Mouse (Mus musculus): ENCODE measurements at regions not wholly inside any gene's neighbourhood (a gene's known extent, or its start where the extent isn't known, plus 50 kb on each side); places are given as distances from the start of the nearest gene placed in this dataset.

GRCm38 (mm10) chr7:110679916-110680315 lies 52.5 kb downstream of the Adm start:
- Histone ChIP-seq H3K4me3 (ENCODE audit: control insufficient read depth, insufficient read depth, low read length) (no peak overlapping the region), H3K4me1 (replicated peaks; ENCODE audit: control insufficient read depth, insufficient read depth, low read length) (no peaks in the 10 kb centered on the region), H3K36me3 (ENCODE audit: control insufficient read depth, insufficient read depth, low read length) (no peaks in the 10 kb centered on the region), H3K27me3 (ENCODE audit: control insufficient read depth, insufficient read depth, low read length) (no peaks in the 10 kb centered on the region), H3K27ac (ENCODE audit: control insufficient read depth, insufficient read depth, low read length) (no peak overlapping the region)
- 42% methylated on average over 1 of the region's 1 CpGs for WGBS
- no peak for DNase-seq
- TF ChIP-seq CTCF (IDR thresholded peaks at IDR 0.05; ENCODE audit: borderline replicate concordance, control insufficient read depth, extremely low read depth, insufficient read depth, low read length, poor library complexity) (no peak), POLR2A (IDR thresholded peaks at IDR 0.05; ENCODE audit: control insufficient read depth, extremely low read depth, insufficient read depth, low read length, poor library complexity) (no peak)

GRCm38 (mm10) chr7:110682911-110683310 lies 55.5 kb downstream of the Adm start:
- TF ChIP-seq POLR2A (IDR thresholded peaks at IDR 0.05; ENCODE audit: control insufficient read depth, extremely low read depth, insufficient read depth, low read length, poor library complexity) (no peak), CTCF (IDR thresholded peaks at IDR 0.05; ENCODE audit: borderline replicate concordance, control insufficient read depth, extremely low read depth, insufficient read depth, low read length, poor library complexity) (no peak)
- Histone ChIP-seq H3K4me1 (replicated peaks; ENCODE audit: control insufficient read depth, insufficient read depth, low read length) (no peaks in the 10 kb centered on the region), H3K4me3 (ENCODE audit: control insufficient read depth, insufficient read depth, low read length) (no peak overlapping the region), H3K27me3 (ENCODE audit: control insufficient read depth, insufficient read depth, low read length) (no peaks in the 10 kb centered on the region), H3K27ac (ENCODE audit: control insufficient read depth, insufficient read depth, low read length) (no peak overlapping the region), H3K36me3 (ENCODE audit: control insufficient read depth, insufficient read depth, low read length) (no peaks in the 10 kb centered on the region)
- WGBS = 94% methylated on average over 4 of the region's 4 CpGs
- DNase-seq = no peak

GRCm38 (mm10) chr7:110688884-110689681 lies 61.6 kb downstream of the Adm start:
- peak overlapping the region; percentile 13 for H3K4me3 ChIP-seq (ENCODE audit: control insufficient read depth, insufficient read depth, low read length)
- peak; percentile 79 for DNase-seq
- peaks cover 9% of the 10 kb centered on the region for H3K4me1 ChIP-seq (replicated peaks; ENCODE audit: control insufficient read depth, insufficient read depth, low read length)
- H3K27ac ChIP-seq (ENCODE audit: control insufficient read depth, insufficient read depth, low read length) = no peak overlapping the region
- no peaks in the 10 kb centered on the region for H3K36me3 ChIP-seq (ENCODE audit: control insufficient read depth, insufficient read depth, low read length)
- no peaks in the 10 kb centered on the region for H3K27me3 ChIP-seq (ENCODE audit: control insufficient read depth, insufficient read depth, low read length)
- no peak for TF ChIP-seq POLR2A (IDR thresholded peaks at IDR 0.05; ENCODE audit: control insufficient read depth, extremely low read depth, insufficient read depth, low read length, poor library complexity)
- TF ChIP-seq CTCF (IDR thresholded peaks at IDR 0.05; ENCODE audit: borderline replicate concordance, control insufficient read depth, extremely low read depth, insufficient read depth, low read length, poor library complexity) = no peak
- 13% methylated on average over 14 of the region's 14 CpGs for WGBS

- peaks cover 9% of the 10 kb centered on the region for H3K4me1 ChIP-seq (replicated peaks; ENCODE audit: control insufficient read depth, insufficient read depth, low read length)
- H3K36me3 ChIP-seq (ENCODE audit: control insufficient read depth, insufficient read depth, low read length) = no peaks in the 10 kb centered on the region
- TF ChIP-seq POLR2A (IDR thresholded peaks at IDR 0.05; ENCODE audit: control insufficient read depth, extremely low read depth, insufficient read depth, low read length, poor library complexity) (no peak), CTCF (IDR thresholded peaks at IDR 0.05; ENCODE audit: borderline replicate concordance, control insufficient read depth, extremely low read depth, insufficient read depth, low read length, poor library complexity) (no peak)
- H3K27me3 ChIP-seq (ENCODE audit: control insufficient read depth, insufficient read depth, low read length) = no peaks in the 10 kb centered on the region
- no peak overlapping the region for H3K27ac ChIP-seq (ENCODE audit: control insufficient read depth, insufficient read depth, low read length)
- WGBS = 97% methylated on average over 2 of the region's 2 CpGs
- DNase-seq = no peak
- no peak overlapping the region for H3K4me3 ChIP-seq (ENCODE audit: control insufficient read depth, insufficient read depth, low read length)
Measured at GRCm38 (mm10) chr7:110690241-110690640, 62.8 kb downstream of the Adm start.

GRCm38 (mm10) chr7:110690856-110691255 lies 63.4 kb downstream of the Adm start:
- no peak for TF ChIP-seq POLR2A (IDR thresholded peaks at IDR 0.05; ENCODE audit: control insufficient read depth, extremely low read depth, insufficient read depth, low read length, poor library complexity)
- TF ChIP-seq CTCF (IDR thresholded peaks at IDR 0.05; ENCODE audit: borderline replicate concordance, control insufficient read depth, extremely low read depth, insufficient read depth, low read length, poor library complexity) = no peak
- DNase-seq = no peak
- Histone ChIP-seq H3K4me3 (ENCODE audit: control insufficient read depth, insufficient read depth, low read length) (no peak overlapping the region), H3K27ac (ENCODE audit: control insufficient read depth, insufficient read depth, low read length) (no peak overlapping the region), H3K36me3 (ENCODE audit: control insufficient read depth, insufficient read depth, low read length) (no peaks in the 10 kb centered on the region), H3K27me3 (ENCODE audit: control insufficient read depth, insufficient read depth, low read length) (no peaks in the 10 kb centered on the region), H3K4me1 (replicated peaks; ENCODE audit: control insufficient read depth, insufficient read depth, low read length) (peaks cover 9% of the 10 kb centered on the region)
- WGBS = 94% methylated on average over 9 of the region's 9 CpGs

- Histone ChIP-seq H3K27me3 (ENCODE audit: control insufficient read depth, insufficient read depth, low read length) (no peaks in the 10 kb centered on the region), H3K4me1 (replicated peaks; ENCODE audit: control insufficient read depth, insufficient read depth, low read length) (peaks cover 4% of the 10 kb centered on the region), H3K36me3 (ENCODE audit: control insufficient read depth, insufficient read depth, low read length) (no peaks in the 10 kb centered on the region), H3K27ac (ENCODE audit: control insufficient read depth, insufficient read depth, low read length) (no peak overlapping the region), H3K4me3 (ENCODE audit: control insufficient read depth, insufficient read depth, low read length) (no peak overlapping the region)
- DNase-seq = no peak
- TF ChIP-seq POLR2A (IDR thresholded peaks at IDR 0.05; ENCODE audit: control insufficient read depth, extremely low read depth, insufficient read depth, low read length, poor library complexity) (no peak), CTCF (IDR thresholded peaks at IDR 0.05; ENCODE audit: borderline replicate concordance, control insufficient read depth, extremely low read depth, insufficient read depth, low read length, poor library complexity) (no peak)
- 90% methylated on average over 5 of the region's 5 CpGs for WGBS
Measured at GRCm38 (mm10) chr7:110694262-110694661, 66.8 kb downstream of the Adm start.

All from thymus, adult 2 months (tissue).